Mouse (Mus musculus) ovary, adult 18-20 months (tissue): Measurements from ENCODE around the gene Klhdc1.

Experiments
- DNase-seq: peaks from one replicate; pipeline ENCODE4 v3.0.0; 2022; ENCODE audit warnings: low spot score, mixed read lengths

Klhdc1 gene

GRCm38 (mm10) chr12:69229251-69229650, 11.7 kb upstream of the Klhdc1 start:
- no peak for DNase-seq

- no peak for DNase-seq
Measured at GRCm38 (mm10) chr12:69235782-69236181, 5.2 kb upstream of the Klhdc1 start.

GRCm38 (mm10) chr12:69238284-69238683, 2.7 kb upstream of the Klhdc1 start:
- DNase-seq, result no peak

GRCm38 (mm10) chr12:69241405-69241770, 412 bp downstream of the Klhdc1 start:
- no peak for DNase-seq

- DNase-seq, result peak; percentile 57
Measured at GRCm38 (mm10) chr12:69241771-69242431, 925 bp downstream of the Klhdc1 start.

- DNase-seq, result no peak
Measured at GRCm38 (mm10) chr12:69249766-69250165, 8.8 kb downstream of the Klhdc1 start.

GRCm38 (mm10) chr12:69250756-69251155, 9.8 kb downstream of the Klhdc1 start:
- DNase-seq, result no peak

GRCm38 (mm10) chr12:69253806-69254205, 12.8 kb downstream of the Klhdc1 start:
- DNase-seq, result no peak

- DNase-seq, result no peak
Measured at GRCm38 (mm10) chr12:69257836-69258235, 16.9 kb downstream of the Klhdc1 start.

GRCm38 (mm10) chr12:69262251-69262650, 21.3 kb downstream of the Klhdc1 start:
- DNase-seq, result no peak

- no peak for DNase-seq
Measured at GRCm38 (mm10) chr12:69265031-69265430, 24.1 kb downstream of the Klhdc1 start.

- no peak for DNase-seq
Measured at GRCm38 (mm10) chr12:69267956-69268632, 27.1 kb downstream of the Klhdc1 start.

GRCm38 (mm10) chr12:69268956-69269355, 28.0 kb downstream of the Klhdc1 start:
- no peak for DNase-seq

- DNase-seq, result no peak
Measured at GRCm38 (mm10) chr12:69279931-69280469, 39.0 kb downstream of the Klhdc1 start.

GRCm38 (mm10) chr12:69280915-69281314, 39.9 kb downstream of the Klhdc1 start:
- DNase-seq, result no peak

- no peak for DNase-seq
Measured at GRCm38 (mm10) chr12:69283146-69283545, 42.2 kb downstream of the Klhdc1 start.

- no peak for DNase-seq
Measured at GRCm38 (mm10) chr12:69287535-69287934, 46.6 kb downstream of the Klhdc1 start.

GRCm38 (mm10) chr12:69288699-69289098, 47.7 kb downstream of the Klhdc1 start:
- no peak for DNase-seq

- no peak for DNase-seq
Measured at GRCm38 (mm10) chr12:69292401-69292800, 51.4 kb downstream of the Klhdc1 start.

- no peak for DNase-seq
Measured at GRCm38 (mm10) chr12:69293815-69294214, 52.8 kb downstream of the Klhdc1 start.

GRCm38 (mm10) chr12:69294936-69295335, 54.0 kb downstream of the Klhdc1 start:
- DNase-seq, result no peak

GRCm38 (mm10) chr12:69295651-69296050, 54.7 kb downstream of the Klhdc1 start:
- no peak for DNase-seq
